In genomic region chr8:84236998-84237473, GRCm38 (mm10) we compare ENCODE assay signal across 8 mouse cellular contexts. TPM values are rescaled to one million over a fixed set of nuclear protein-coding genes. Genes with fewer than 3 reads are reported as not detected.
A peak's percentile ranks its signal among the peaks of the same experiment; 100 is the strongest.
DNase-seq lines count a peak whose midpoint lies in the region; ATAC-seq and TF ChIP-seq lines count a peak whose summit lies in the region.

TSS of gene Zswim4 (minus strand) at chr8:84237055.

- H3K27me3 ChIP-seq in hindbrain, embryonic 10.5 days (ENCODE audit: insufficient read depth, poor library complexity, severe bottlenecking), result no peaks in the 10 kb centered on the region
- no peaks in the 10 kb centered on the region for H3K27me3 ChIP-seq in lung, postnatal 0 days (replicated peaks; ENCODE audit: insufficient read depth, low read length)

- H3K9ac ChIP-seq in lung, postnatal 0 days (replicated peaks; ENCODE audit: low read depth), result peak within 1 kb of the TSS; percentile 79

- no peaks in the 10 kb centered on the region for H3K9me3 ChIP-seq in hindbrain, embryonic 10.5 days
- H3K9me3 ChIP-seq in lung, postnatal 0 days (ENCODE audit: low read length), result no peaks in the 10 kb centered on the region

- peak; percentile 99 for DNase-seq in MN1 (ENCODE audit: low spot score)
- peak; percentile 100 for DNase-seq in cerebellum, adult 9-10 months
- peak; percentile 99 for DNase-seq in hindbrain, embryonic 10.5 days (ENCODE audit: low spot score)
- DNase-seq in layer of hippocampus, adult 9-11 months, result peak; percentile 99
- peak; percentile 100 for DNase-seq in lung, postnatal 0 days (ENCODE audit: low spot score)
- DNase-seq in ovary, postnatal 14 days (ENCODE audit: low spot score), result peak; percentile 98
- peak; percentile 95 for DNase-seq in thymus, postnatal 14 days

- H3K4me2 ChIP-seq in lung, postnatal 0 days (replicated peaks; ENCODE audit: low read depth, low read length), result peak within 1 kb of the TSS; percentile 78

- peaks cover 28% of the 10 kb centered on the region for H3K4me1 ChIP-seq in hindbrain, embryonic 10.5 days (replicated peaks)
- H3K4me1 ChIP-seq in lung, postnatal 0 days (ENCODE audit: insufficient read depth, low read depth, low read length), result peaks cover 8% of the 10 kb centered on the region; the same call in 1 of the 2 replicates

- WGBS in hindbrain, embryonic 10.5 days, result under 1% methylated on average over 35 of the region's 35 CpGs
- under 1% methylated on average over 29 of the region's 35 CpGs for WGBS in lung, postnatal 0 days

- peak within 1 kb of the TSS; percentile 98 for H3K27ac ChIP-seq in hindbrain, embryonic 10.5 days
- H3K27ac ChIP-seq in lung, postnatal 0 days (ENCODE audit: low read length), result peak within 1 kb of the TSS; percentile 87

- H3K36me3 ChIP-seq in hindbrain, embryonic 10.5 days, result peaks cover 29% of the 10 kb centered on the region
- H3K36me3 ChIP-seq in lung, postnatal 0 days (ENCODE audit: insufficient read depth, low read length), result peaks cover 9% of the 10 kb centered on the region; the same call in 1 of the 2 replicates

- peak; percentile 98 for ATAC-seq in frontal cortex, adult (ENCODE audit: low TSS enrichment)
- peak; percentile 98 for ATAC-seq in lung, postnatal 0 days

- TF ChIP-seq EP300 in lung, postnatal 0 days (IDR thresholded peaks at IDR 0.05), result peak; percentile 42; the same call in 1 of the 2 replicates

- no peak for TF ChIP-seq CTCF in lung, postnatal 0 days (IDR thresholded peaks at IDR 0.05)

- H3K4me3 ChIP-seq in hindbrain, embryonic 10.5 days, result peak within 1 kb of the TSS; percentile 98
- H3K4me3 ChIP-seq in lung, postnatal 0 days (ENCODE audit: low read depth, low read length), result peak within 1 kb of the TSS; percentile 79

RNA-seq across cellular contexts. Expression of gene Zswim4, which starts in this region (rescaled TPM):
- polyA plus RNA-seq in hindbrain, embryonic 10.5 days (2016; fragmentation: Nextera tagmentation; extraction: Ambion mirVana), result 36.9 and 53.5 TPM in 2 replicates
- 7.8 and 8.4 TPM in 2 replicates for polyA plus RNA-seq in lung, postnatal 0 days (2015; fragmentation: Nextera tagmentation; extraction: Ambion mirVana)

Comparison
In these comparisons a context has a peak if more than half of its experiments do, and no peak if none do; other contexts are left out.
1. Peak in every context shown above with its lines: DNase-seq, ATAC-seq, H3K4me3 ChIP-seq and H3K27ac ChIP-seq.